Mouse (Mus musculus): ENCODE measurements around the gene Gm7138. TPM values are rescaled to one million over a fixed set of nuclear protein-coding genes. Genes with fewer than 3 reads are reported as not detected.

Gm7138 gene
- not detected in 2 replicates for polyA plus RNA-seq (2012; rRNA removed)

DNA sequence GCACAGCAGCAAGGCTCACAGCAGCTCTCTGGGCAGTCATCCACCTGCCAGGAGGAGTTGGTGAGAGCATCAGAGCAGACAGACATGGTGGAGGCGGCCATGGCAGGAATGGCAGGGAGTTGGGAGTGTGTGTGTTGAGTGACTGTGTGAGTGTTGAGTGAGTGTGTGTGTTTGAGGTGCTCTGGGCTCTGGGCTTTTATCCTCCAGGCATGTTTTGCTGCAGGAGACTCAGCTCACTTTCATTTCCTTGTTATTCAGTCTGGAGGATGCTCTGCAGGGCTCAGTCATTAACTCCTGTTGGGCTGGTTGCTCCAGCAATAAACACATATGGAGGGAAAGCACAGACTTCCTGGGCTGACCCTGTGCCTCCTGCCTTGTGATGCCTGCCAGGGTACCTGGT is at the start of gene Gm7138:
Gene Gm7138 (minus strand): TSS at position 101 of the 400 bp plus-strand sequence.

GRCm38 (mm10) chr10:77814382-77814781 is 37.6 kb upstream of the Gm7138 start, which contains the start of gene Gm2696:
Gene Gm2696 (plus strand): TSS chr10:77814682.

DNA sequence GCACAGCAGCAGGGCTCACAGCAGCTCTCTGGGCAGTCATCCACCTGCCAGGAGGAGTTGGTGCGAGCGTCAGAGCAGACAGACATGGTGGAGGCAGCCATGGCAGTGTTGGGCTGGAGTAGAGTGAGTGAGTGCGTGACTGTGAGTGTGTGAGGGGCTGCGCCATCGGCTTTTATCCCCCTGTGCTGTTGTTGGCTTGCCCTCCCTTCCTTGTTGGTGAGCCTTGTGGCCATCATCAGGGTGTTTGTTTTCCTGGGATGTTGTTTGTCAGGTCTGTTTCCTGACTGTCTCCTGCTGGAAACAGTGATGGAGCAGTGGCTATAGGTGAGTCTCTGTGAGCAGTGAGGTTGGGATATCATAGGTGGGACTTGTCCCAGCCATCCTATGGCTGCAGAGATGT is 35.0 kb upstream of the Gm7138 start, which contains the start of gene Gm9507:
Gene Gm9507 (minus strand): TSS at position 101 of the 400 bp plus-strand sequence.

GRCm38 (mm10) chr10:77798921-77799508 is 22.3 kb upstream of the Gm7138 start, which contains the start of gene Gm19668:
Gene Gm19668 (minus strand): TSS chr10:77799133.

DNA sequence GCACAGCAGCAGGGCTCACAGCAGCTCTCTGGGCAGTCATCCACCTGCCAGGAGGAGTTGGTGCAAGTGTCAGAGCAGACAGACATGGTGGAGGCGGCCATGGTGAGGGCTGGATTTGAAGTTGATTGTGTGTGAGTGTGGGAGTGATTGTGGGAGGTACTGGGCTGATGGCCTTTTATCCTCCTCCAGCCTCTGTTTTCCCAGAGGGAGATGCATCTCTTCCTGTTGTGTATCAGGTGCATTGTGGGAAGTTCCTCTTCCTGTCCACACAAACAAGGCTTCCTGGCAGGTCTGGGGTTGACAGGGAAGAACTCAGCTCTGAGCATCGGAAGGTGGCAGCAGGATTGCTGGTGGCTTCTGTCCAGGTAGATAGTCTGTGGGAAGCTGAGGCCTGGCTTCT is 18.2 kb upstream of the Gm7138 start, which contains the start of gene Gm9639:
Gene Gm9639 (minus strand): TSS at position 101 of the 400 bp plus-strand sequence.

GRCm38 (mm10) chr10:77787876-77788275 is 11.1 kb upstream of the Gm7138 start, which contains the start of gene Gm7137:
Gene Gm7137 (minus strand): TSS chr10:77788200.

GRCm38 (mm10) chr10:77782442-77782841 is 5.7 kb upstream of the Gm7138 start, which contains the start of gene Gm3250:
Gene Gm3250 (minus strand): TSS chr10:77782542.

DNA sequence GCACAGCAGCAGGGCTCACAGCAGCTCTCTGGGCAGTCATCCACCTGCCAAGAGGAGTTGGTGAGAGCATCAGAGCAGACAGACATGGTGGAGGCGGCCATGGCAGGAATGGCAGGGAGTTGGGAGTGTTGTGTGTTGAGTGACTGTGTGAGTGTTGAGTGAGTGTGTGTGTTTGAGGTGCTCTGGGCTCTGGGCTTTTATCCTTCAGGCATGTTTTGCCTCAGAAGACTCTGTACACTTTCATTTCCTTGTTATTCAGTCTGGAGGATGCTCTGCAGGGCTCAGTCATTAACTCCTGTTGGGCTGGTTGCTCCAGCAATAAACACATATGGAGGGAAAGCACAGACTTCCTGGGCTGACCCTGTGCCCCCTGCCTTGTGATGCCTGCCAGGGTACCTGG is 5.5 kb downstream of the Gm7138 start, which contains the start of gene Gm3238:
Gene Gm3238 (minus strand): TSS at position 101 of the 400 bp plus-strand sequence.

GRCm38 (mm10) chr10:77759582-77759981 is 17.2 kb downstream of the Gm7138 start, which contains the start of gene Gm3233:
Gene Gm3233 (minus strand): TSS chr10:77759682.

DNA sequence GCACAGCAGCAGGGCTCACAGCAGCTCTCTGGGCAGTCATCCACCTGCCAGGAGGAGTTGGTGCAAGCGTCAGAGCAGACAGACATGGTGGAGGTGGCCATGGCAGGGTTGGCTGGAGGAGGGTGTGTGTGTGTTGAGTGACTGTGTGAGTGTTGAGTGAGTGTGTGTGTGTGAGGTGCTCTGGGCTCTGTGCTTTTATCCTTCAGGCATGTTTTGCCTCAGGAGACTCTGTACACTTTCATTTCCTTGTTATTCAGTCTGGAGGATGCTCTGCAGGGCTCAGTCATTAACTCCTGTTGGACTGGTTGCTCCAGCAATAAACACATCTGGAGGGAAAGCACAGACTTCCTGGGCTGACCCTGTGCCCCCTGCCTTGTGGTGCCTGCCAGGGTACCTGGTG is 25.5 kb downstream of the Gm7138 start, which contains the start of gene Gm9736:
Gene Gm9736 (minus strand): TSS at position 101 of the 400 bp plus-strand sequence.

GRCm38 (mm10) chr10:77741924-77742688 is 34.6 kb downstream of the Gm7138 start, which contains the start of gene Gm18596:
Gene Gm18596 (minus strand): TSS chr10:77742638.

Other genes starting within 250 kb of the Gm7138 start
- 1.8 and 2.0 TPM in 2 replicates for gene Itgb2, start 246.7 kb downstream of the Gm7138 start, polyA plus RNA-seq (2012; rRNA removed)
- 68.2 and 79.0 TPM in 2 replicates for gene Pttg1ip, start 195.2 kb downstream of the Gm7138 start, polyA plus RNA-seq (2012; rRNA removed)
- 396 and 401 TPM in 2 replicates for gene Sumo3, start 170.8 kb downstream of the Gm7138 start, polyA plus RNA-seq (2012; rRNA removed)
- 97.1 and 120 TPM in 2 replicates for gene Gm49325, start 170.7 kb downstream of the Gm7138 start, polyA plus RNA-seq (2012; rRNA removed)
- 63.3 and 68.8 TPM in 2 replicates for gene Ube2g2, start 154.7 kb downstream of the Gm7138 start, polyA plus RNA-seq (2012; rRNA removed)
- 0.48 and 1.0 TPM in 2 replicates for gene Tspear, start 90.4 kb downstream of the Gm7138 start, polyA plus RNA-seq (2012; rRNA removed)
- gene Gm19402, start 86.2 kb downstream of the Gm7138 start, polyA plus RNA-seq (2012; rRNA removed): not detected in 2 replicates
- gene Gm9508, start 79.7 kb downstream of the Gm7138 start, polyA plus RNA-seq (2012; rRNA removed): not detected in 2 replicates
- not detected in 2 replicates for gene Gm10272, start 70.3 kb downstream of the Gm7138 start, polyA plus RNA-seq (2012; rRNA removed)
- gene Gm10024, start 65.5 kb downstream of the Gm7138 start, polyA plus RNA-seq (2012; rRNA removed): not detected in 2 replicates
- not detected in 2 replicates for gene Gm10142, start 61.1 kb downstream of the Gm7138 start, polyA plus RNA-seq (2012; rRNA removed)
- gene Krtap12-1, start 56.3 kb downstream of the Gm7138 start, polyA plus RNA-seq (2012; rRNA removed): not detected in 2 replicates
- gene Gm10100, start 50.5 kb downstream of the Gm7138 start, polyA plus RNA-seq (2012; rRNA removed): not detected in 2 replicates
- gene Gm18596, start 34.3 kb downstream of the Gm7138 start, polyA plus RNA-seq (2012; rRNA removed): not detected in 2 replicates
- gene Gm9736, start 25.6 kb downstream of the Gm7138 start, polyA plus RNA-seq (2012; rRNA removed): not detected in 2 replicates
- gene Gm3233, start 17.3 kb downstream of the Gm7138 start, polyA plus RNA-seq (2012; rRNA removed): not detected in 2 replicates
- not detected in 2 replicates for gene Gm3238, start 5.6 kb downstream of the Gm7138 start, polyA plus RNA-seq (2012; rRNA removed)
- not detected in 2 replicates for gene Gm3250, start 5.6 kb upstream of the Gm7138 start, polyA plus RNA-seq (2012; rRNA removed)
- gene Gm7137, start 11.3 kb upstream of the Gm7138 start, polyA plus RNA-seq (2012; rRNA removed): not detected in 2 replicates
- gene Gm9639, start 18.1 kb upstream of the Gm7138 start, polyA plus RNA-seq (2012; rRNA removed): not detected in 2 replicates
- not detected in 2 replicates for gene Gm19668, start 22.2 kb upstream of the Gm7138 start, polyA plus RNA-seq (2012; rRNA removed)
- gene Gm9507, start 34.9 kb upstream of the Gm7138 start, polyA plus RNA-seq (2012; rRNA removed): not detected in 2 replicates
- not detected in 2 replicates for gene Gm2696, start 37.7 kb upstream of the Gm7138 start, polyA plus RNA-seq (2012; rRNA removed)
- gene Krtap10-4, start 50.2 kb upstream of the Gm7138 start, polyA plus RNA-seq (2012; rRNA removed): not detected in 2 replicates
- not detected in 2 replicates for gene Krtap10-10, start 59.0 kb upstream of the Gm7138 start, polyA plus RNA-seq (2012; rRNA removed)
- gene Gm36176, start 69.9 kb upstream of the Gm7138 start, polyA plus RNA-seq (2012; rRNA removed): not detected in 2 replicates
- gene Gm10318, start 75.9 kb upstream of the Gm7138 start, polyA plus RNA-seq (2012; rRNA removed): not detected in 2 replicates
- gene Gm3285, start 85.0 kb upstream of the Gm7138 start, polyA plus RNA-seq (2012; rRNA removed): not detected in 2 replicates
- gene Lrrc3, start 125.6 kb upstream of the Gm7138 start, polyA plus RNA-seq (2012; rRNA removed): 7.8 and 8.8 TPM in 2 replicates
- 5.5 and 5.7 TPM in 2 replicates for gene Trpm2, start 193.6 kb upstream of the Gm7138 start, polyA plus RNA-seq (2012; rRNA removed)
- 56.4 and 61.4 TPM in 2 replicates for gene 1810043G02Rik, start 201.6 kb upstream of the Gm7138 start, polyA plus RNA-seq (2012; rRNA removed)
- 127 and 130 TPM in 2 replicates for gene Pfkl, start 233.1 kb upstream of the Gm7138 start, polyA plus RNA-seq (2012; rRNA removed)

Measured in central nervous system, embryonic 14 days (tissue).